In the genomic region with DNA sequence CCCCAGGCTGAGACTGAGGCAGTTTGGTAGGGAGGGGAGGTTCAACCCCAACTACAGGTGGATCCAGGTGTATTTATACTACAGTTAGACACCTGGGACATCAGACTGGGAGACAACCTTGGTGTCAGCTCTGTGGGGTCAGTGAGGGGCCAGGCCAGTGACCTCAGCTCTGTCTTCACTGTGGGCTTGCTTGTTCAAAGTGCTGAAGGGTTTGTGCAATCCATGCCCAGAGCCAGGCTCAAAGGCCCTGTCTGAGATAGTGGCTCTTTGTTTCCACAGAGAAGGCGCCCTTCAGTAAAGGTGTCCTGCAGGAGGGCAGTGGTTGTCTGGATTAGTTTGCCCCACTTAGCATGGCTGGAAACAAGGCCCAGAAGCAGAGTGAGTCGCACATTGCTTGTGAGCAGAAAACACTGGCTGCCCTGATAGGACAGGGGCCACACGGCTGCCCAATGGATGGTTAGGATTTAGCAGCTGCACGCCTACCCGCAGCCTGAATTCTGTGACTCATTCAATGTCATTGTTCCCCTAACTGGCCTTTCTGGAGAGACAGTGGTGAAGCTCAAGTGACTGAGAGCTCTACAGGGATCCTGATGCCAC, we compare ENCODE assay signal across 22 mouse cellular contexts.
DNase-seq lines count a peak whose midpoint lies in the region; ATAC-seq lines count a peak whose summit lies in the region.
"Had no signal": no experiment of that assay in that cellular context is flagged by ENCODE, and none has a peak within 500 bp of the region (broad histone marks: within the 10 kb centered on the region; RNA-seq: fewer than 3 reads in every experiment).

No protein-coding gene starts in this region.

- no peaks in the 10 kb centered on the region for H3K27me3 ChIP-seq in liver, embryonic 13.5 days
- H3K27me3 ChIP-seq: embryonic facial prominence, embryonic 13.5 days; hindbrain, embryonic 15.5 days had no signal

- no peaks in the 10 kb centered on the region for H3K4me1 ChIP-seq in liver, embryonic 13.5 days (replicated peaks)
- H3K4me1 ChIP-seq: heart, embryonic 10.5 days; midbrain, embryonic 10.5 days had no signal

- ATAC-seq in liver, embryonic 13.5 days (ENCODE audit: low read depth): peak; percentile 51
- ATAC-seq: forebrain, embryonic 14.5 days; Patski had no signal

- no peak overlapping the region for H3K27ac ChIP-seq in liver, embryonic 13.5 days
- H3K27ac ChIP-seq: embryonic facial prominence, embryonic 13.5 days; heart, embryonic 10.5 days; hindbrain, embryonic 15.5 days; left cerebral cortex, adult 2 months; midbrain, embryonic 10.5 days had no signal

- WGBS in liver, embryonic 13.5 days (ENCODE audit: insufficient replicate concordance): 69% methylated on average over 5 of the region's 5 CpGs

- H3K4me2 ChIP-seq in liver, embryonic 13.5 days: no peak overlapping the region
- H3K4me2 ChIP-seq: embryonic facial prominence, embryonic 13.5 days; hindbrain, embryonic 15.5 days had no signal

- no peak overlapping the region for H3K9ac ChIP-seq in liver, embryonic 13.5 days
- H3K9ac ChIP-seq: embryonic facial prominence, embryonic 13.5 days; hindbrain, embryonic 15.5 days had no signal

- H3K4me3 ChIP-seq in liver, embryonic 13.5 days (replicated peaks): no peak overlapping the region
- H3K4me3 ChIP-seq: embryonic facial prominence, embryonic 13.5 days; erythroblast, embryonic 14.5 days; heart, embryonic 10.5 days; hindbrain, embryonic 15.5 days; left cerebral cortex, adult 2 months; midbrain, embryonic 10.5 days had no signal

- peak; percentile 46 for DNase-seq in adrenal gland, postnatal 14 days
- no peak for DNase-seq in adrenal gland, adult 18-20 months (ENCODE audit: low spot score in 2 of 2)
- DNase-seq in retina, postnatal 1 day: peak; percentile 67
- no peak for DNase-seq in retina, embryonic 14.5 days (ENCODE audit: low spot score)
- no peak for DNase-seq in liver, embryonic 13.5 days
- no peak for DNase-seq in layer of hippocampus, postnatal 14 days (ENCODE audit: low spot score in 2 of 2)
- DNase-seq in right cerebral cortex, adult 2 months (ENCODE audit: low spot score in 2 of 2): no peak
- no peak for DNase-seq in heart, postnatal 4 days
- DNase-seq: cerebellum, adult 11-12 months; cerebellum, postnatal 10 days; gastrocnemius, postnatal 10 days; kidney, postnatal 25 days; lung, postnatal 10 days; thymus, postnatal 25 days had no signal

- no peaks in the 10 kb centered on the region for H3K36me3 ChIP-seq in liver, embryonic 13.5 days
- H3K36me3 ChIP-seq: embryonic facial prominence, embryonic 13.5 days; heart, embryonic 10.5 days; hindbrain, embryonic 15.5 days; midbrain, embryonic 10.5 days had no signal

- H3K9me3 ChIP-seq in liver, embryonic 13.5 days (replicated peaks): no peaks in the 10 kb centered on the region
- H3K9me3 ChIP-seq: embryonic facial prominence, embryonic 13.5 days; heart, embryonic 10.5 days; hindbrain, embryonic 15.5 days; midbrain, embryonic 10.5 days had no signal

Comparison
In these comparisons a context has a peak if more than half of its experiments do, and no peak if none do; other contexts are left out.
1. DNase-seq: peak in adrenal gland, postnatal 14 days (single experiment) and retina, postnatal 1 day (single experiment); none in adrenal gland, adult 18-20 months (0 of 2), retina, embryonic 14.5 days (single experiment), liver, embryonic 13.5 days (single experiment), layer of hippocampus, postnatal 14 days (0 of 2), right cerebral cortex, adult 2 months (0 of 2) and heart, postnatal 4 days (single experiment).